Mouse (Mus musculus): ENCODE results near the gene Map3k21.

DNA sequence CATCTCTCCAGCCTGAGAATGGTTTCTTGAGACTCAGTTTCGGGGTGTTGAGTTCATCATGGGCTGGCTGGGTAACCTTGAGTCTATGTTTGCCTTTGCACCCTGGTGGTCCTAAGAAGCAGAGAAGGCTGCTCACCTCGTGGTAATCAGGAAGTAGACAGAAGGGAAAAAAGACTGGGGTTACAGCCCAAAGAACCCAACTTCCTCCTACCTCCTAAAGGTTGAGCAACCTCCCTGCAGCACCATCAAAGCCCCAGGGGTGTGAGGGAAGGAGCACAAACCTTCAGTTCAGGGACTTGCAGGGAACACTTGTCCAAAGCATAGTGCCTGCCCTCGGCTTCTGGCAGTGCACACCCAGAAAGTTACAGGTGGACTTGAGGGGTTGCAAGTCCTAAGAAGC, 73.3 kb downstream of the Map3k21 start:
- no peak for TF ChIP-seq MAX (IDR thresholded peaks at IDR 0.05; ENCODE audit: low read depth)
- TF ChIP-seq POLR2A (IDR thresholded peaks at IDR 0.05; ENCODE audit: insufficient read length, low read depth): no peak
- TF ChIP-seq POLR2AphosphoS2 (IDR thresholded peaks at IDR 0.05; ENCODE audit: insufficient read length, low read depth): no peak
- TF ChIP-seq E2F4 (IDR thresholded peaks at IDR 0.05; ENCODE audit: insufficient read depth): no peak
- TF ChIP-seq SRF (IDR thresholded peaks at IDR 0.05; ENCODE audit: control insufficient read depth, insufficient read length, low read depth): no peak
- TF ChIP-seq TCF12 (IDR thresholded peaks at IDR 0.05; ENCODE audit: insufficient read depth, poor library complexity, severe bottlenecking): no peak

All from myocyte (in vitro differentiated cells).